Mouse (Mus musculus) heart, adult 2 months (tissue): ENCODE measurements around the gene Cd164l2.

Experiments used
- CTCF ChIP-seq: fragments of 200-600 bp; IDR thresholded peaks from 2 replicates; pipeline ENCODE4 v1.8.1; 2022; ENCODE audit warnings: antibody characterized with exemption, mild to moderate bottlenecking, moderate library complexity
- EP300 ChIP-seq: fragments of 200-500 bp; IDR thresholded peaks from 2 replicates; pipeline ENCODE4 v1.6.1; 2011; ENCODE audit warnings: low read depth, low read length, control low read depth; ENCODE audit not compliant: insufficient read depth
- POLR2A ChIP-seq: fragments of 200-500 bp; IDR thresholded peaks from 2 replicates; pipeline ENCODE4 v1.6.1; 2011; ENCODE audit warnings: mild to moderate bottlenecking, low read depth, low read length, control low read depth; ENCODE audit not compliant: insufficient read depth

DNA sequence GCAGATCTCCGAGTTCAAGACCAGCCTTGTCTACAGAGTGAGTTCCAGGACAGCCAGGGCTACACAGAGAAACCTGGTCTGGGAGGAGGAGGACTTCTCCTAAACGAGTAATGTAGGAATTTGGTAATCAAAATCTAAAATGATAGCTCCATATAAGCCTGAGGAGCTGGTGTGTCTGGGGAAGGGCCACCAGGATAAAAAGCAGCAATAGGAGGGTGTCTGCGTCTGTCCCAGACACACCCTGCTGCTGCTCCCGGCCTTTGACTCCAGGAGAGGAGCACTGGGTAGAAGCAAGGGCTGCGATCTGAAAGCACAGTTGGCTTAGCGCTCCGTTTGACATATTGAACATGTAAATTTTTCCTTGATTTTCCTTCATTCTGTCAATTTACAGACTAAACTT is 36.7 kb upstream of the Cd164l2 start:
- TF ChIP-seq CTCF (no peak), POLR2A (no peak), EP300 (no peak)
